Mouse (Mus musculus): ENCODE measurements around the gene Olfr784.
"Not testable (repeated sequence)": the region's sequence is repeated elsewhere in the genome, so short reads cannot be mapped to it uniquely, and the experiment has no call there.

Olfr784 gene

DNA sequence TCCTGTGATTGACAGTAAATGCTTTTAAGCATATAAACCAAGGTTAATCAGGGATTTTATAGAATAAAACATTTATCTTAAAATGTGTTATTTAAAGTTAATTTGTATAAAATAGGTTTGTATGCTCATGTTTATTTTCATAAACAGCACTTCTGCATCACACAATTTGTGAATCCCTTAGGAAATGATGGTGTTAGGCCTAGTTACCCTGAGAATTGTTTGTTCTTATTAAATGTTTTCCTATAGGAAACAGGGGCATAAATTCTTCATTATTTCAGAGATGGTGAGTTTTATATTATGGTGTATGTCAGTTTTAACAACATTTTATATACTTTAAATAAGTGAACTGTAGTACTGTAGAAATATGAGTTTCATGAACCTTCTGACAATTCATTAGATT, at the start of gene Olfr784:
TSS of gene Olfr784 (plus strand) at position 301 of the 400 bp plus-strand sequence.
- DNase-seq: no peak

DNA sequence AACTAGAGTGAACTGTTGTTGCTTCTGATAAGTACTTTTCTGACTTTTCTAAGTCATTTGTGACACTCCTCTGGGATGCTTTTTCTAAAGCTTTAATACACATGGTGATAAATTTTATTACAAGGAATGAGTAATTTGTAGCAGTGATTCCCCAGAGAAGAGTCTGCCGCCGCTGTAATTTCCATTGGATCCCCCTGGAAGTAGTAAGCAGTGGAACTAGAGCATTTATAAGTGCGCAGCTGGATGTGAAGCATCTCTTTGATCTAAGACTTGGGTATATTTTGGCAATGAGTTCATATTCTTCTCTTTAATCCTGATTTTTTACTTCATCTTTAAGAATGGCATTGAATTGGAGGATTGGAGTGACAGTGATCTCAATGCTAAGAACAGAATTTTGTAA, 35.3 kb upstream of the Olfr784 start, which contains the start of gene Olfr782:
TSS of gene Olfr782 (plus strand) at position 301 of the 400 bp plus-strand sequence.
- DNase-seq: no peak

DNA sequence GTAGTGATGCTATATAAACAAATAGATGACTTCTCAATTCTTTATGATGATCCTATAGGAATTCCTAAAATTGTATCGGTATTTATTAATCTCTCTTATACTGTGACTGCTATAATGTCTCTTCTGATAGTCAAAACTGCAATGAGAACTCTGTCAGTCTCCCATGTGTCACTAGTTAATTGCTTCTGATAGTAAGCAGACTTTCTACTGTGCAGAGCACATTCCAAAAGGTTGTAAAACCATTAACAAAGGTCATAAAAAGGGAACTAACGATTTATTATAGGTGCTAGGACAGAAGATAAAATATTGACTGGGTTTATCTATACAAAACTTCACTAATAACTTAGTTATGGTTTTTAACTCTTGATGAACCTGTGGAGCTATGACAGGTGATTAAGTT, 31.4 kb upstream of the Olfr784 start:
- not testable (repeated sequence) for DNase-seq

DNA sequence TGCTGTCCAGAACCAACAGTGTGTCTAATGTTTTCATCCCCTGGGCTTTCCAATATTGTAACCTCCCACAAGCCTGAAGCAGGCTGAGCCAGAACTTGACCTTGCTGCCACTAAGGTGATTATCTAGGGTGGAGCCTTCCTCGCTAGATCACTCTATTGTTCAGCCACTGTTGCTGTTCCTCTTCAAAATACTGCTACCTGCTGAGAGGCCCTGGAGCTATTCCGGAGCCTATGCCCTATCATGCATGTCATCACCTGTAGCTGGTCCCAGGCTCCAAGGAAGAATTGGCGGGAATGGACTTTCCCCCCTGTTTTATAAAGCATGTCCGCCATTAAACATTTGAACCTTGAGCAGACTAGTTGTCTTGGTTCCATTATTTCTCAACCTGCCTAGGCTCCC, 27.4 kb upstream of the Olfr784 start:
- not testable (repeated sequence) for DNase-seq

DNA sequence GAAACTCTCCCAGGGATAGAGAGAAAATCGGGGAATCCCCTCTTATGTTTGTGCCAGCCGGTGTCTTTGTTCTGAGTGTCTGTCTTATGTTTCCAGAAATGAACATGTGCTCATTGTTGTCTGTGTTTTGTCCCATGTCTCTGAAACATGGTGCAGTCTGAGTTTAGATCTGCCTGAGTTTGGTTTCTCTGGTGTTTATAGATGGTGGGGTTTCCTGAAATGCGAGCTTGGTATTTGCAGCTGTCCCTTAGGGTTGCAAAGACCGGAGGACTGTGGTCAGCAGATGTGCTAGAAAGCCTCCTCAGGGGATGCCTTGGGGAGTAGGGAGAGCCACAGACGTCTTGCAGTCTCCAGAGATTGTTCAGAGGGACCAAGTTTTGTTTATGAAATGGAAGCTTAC, 26.6 kb upstream of the Olfr784 start:
- DNase-seq: no peak

DNA sequence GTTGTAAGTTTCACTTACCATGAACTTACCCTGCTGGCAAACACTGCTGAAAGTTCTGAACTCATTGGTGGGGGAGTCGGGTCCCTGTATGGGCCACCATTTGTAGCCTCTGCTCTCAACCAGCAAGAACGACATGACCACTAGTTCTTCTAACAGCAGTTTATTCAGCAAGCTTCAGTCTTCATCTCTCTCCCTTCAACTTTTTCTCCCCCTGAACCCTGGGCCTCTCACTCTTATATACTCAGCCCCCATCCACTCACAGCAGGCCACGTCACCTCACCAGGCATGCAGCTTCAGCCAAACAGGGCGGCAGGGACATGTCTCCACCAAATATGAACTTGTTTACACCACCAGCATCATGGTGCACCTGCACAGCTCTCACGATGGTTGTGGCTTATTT, 9.8 kb upstream of the Olfr784 start:
- DNase-seq: not testable (repeated sequence)

DNA sequence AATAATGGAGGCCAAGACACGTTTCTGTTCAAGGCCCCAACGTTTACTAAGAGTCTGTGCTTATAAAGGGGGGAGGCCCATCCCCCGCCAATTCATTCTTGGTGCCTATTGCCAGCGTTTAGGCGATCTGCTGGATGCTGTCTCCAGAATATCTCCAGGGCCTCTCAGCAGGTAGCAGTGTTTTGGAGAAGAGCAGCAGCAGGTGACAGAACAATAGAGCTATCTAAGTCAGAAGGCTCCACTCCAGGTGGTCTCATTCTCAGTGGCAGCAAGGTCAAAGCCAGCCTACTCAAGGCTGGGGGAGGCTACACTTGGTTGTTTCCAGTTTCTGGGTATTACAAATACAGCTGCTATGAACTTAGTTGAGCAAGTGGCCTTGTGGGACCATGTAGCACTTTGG, 17.0 kb downstream of the Olfr784 start:
- no peak for DNase-seq

DNA sequence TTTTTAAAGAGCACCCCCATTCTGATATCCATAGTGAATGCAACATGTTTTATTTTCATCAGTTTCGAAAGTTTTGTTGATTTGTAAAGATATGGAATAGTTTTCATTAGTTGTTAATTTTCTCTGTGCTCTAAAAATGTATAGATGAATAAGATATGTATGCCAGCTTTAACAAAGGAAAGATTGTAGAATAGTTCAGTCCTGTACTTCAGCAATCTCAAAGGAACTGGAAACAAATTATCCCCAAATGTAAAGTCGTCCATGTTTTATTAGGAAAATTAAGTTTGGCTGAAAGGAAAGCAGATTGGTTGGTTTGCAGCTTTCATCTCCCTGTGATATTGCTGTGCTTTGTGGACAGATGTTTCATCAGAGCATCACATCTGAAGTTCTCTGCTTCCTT, 21.2 kb downstream of the Olfr784 start, which contains the start of gene Olfr785:
TSS of gene Olfr785 (plus strand) at position 301 of the 400 bp plus-strand sequence.
- no peak for DNase-seq

DNA sequence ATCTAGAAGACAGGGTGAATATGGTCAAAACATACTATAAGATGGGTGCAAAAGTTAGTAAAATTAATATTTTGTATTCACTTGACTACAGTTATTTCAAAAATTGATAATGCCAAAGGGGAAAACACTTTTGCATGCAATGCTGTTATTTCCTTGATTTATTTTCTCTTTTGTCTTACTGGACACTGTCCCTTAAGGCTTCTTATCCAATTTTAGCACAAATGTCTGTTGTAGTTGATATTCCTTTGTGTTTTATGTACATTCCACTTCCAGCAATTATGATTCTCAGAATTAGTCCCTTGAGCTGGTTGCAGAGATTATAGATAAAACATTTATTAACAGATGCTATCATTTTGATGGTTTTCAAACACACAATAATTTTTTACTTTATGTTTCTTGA, 43.1 kb downstream of the Olfr784 start, which contains the start of gene Olfr786:
TSS of gene Olfr786 (plus strand) at position 301 of the 400 bp plus-strand sequence.
- DNase-seq: no peak

Data from cerebellum, postnatal 36 days (tissue).